Mouse (Mus musculus): ENCODE data around the gene Ndufb7.
"Not testable (repeated sequence)": the region's sequence is repeated elsewhere in the genome, so short reads cannot be mapped to it uniquely, and the experiment has no call there.

Ndufb7 gene

DNA sequence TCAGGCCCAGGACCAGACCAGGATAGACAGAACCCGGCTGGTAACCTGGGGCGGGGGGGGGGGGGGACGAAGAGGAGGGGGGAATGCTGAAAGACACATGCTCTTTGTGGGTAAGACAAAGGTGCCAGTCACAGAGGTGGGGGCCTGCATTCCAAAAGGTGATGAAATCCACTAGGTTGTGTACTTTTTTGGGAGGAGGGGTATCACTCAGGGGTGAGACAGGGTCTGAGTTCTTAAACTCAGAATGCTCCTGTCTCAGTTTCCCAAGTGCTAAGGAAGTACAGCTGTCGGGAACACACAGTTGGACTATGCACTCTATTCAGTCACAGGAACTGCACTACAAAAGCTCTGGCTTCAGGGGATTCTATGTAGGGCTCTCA is 10.0 kb downstream of the Ndufb7 start:
- peak; percentile 4 for DNase-seq

DNA sequence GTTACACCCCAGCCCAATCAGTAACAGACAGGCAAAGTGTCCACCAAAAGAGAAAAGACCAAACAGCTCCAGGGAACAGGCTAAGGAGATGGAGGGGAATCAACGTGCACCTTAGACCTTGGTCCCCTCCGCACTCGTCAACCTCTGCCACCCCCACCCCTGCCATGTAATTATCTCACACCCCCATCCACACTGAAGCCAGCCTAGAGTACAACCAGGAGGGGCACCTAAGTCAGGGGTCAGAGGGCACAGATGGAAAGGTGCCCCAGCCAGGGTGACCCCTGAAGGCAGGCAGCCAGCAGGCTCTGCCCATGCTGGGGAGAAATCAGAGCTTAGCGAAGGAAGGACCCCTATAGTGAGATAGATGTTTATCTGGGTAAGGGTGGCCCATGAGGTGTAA is 10.4 kb downstream of the Ndufb7 start:
- DNase-seq: no peak

DNA sequence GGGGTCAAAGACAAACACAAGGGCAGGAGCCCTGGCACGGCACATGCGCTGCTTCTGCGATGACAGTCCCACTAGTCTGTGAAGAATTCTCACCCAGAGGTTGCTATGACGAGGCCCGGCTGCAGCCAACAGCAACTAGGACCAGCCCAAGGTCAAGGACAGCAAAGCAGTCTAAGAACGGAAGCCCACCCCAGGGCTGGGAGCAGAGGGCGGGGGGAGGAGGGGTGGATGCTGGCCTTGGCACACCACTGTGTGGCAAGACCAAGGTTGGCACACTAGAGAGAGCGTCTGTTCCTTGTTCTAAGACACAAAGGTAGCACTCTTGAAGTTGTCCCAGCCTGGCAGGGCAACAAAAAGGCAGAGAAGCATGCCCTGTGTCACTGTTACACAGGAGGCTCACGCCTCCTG is 10.9 kb downstream of the Ndufb7 start:
- DNase-seq: peak; percentile 35

GRCm38 (mm10) chr8:83578131-83579055 is 11.9 kb downstream of the Ndufb7 start:
- DNase-seq: peak; percentile 7

- no peak for DNase-seq
These were observed 13.2 kb downstream of the Ndufb7 start for GRCm38 (mm10) chr8:83579676-83580075.

GRCm38 (mm10) chr8:83580826-83581225 is 14.4 kb downstream of the Ndufb7 start:
- peak; percentile 16 for DNase-seq

DNA sequence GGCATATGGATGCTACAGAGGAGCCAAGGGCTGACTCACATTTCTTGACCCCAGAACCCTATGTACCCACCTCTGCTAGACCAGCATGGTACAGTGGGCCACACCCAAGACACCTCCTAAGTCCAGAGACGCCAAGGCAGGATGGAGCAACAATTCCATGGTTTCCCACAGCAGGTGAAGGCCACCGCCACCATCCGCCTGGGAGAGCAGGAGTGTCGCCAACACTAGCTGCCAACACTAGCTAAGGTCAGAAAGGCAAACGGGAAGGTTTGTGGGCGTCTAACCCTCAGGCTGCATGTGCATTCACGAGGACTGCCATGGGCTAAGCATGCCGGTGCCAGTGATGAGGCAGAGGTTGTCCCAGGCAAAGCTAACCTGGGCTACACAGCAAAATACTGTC is 15.8 kb downstream of the Ndufb7 start:
- no peak for DNase-seq

DNA sequence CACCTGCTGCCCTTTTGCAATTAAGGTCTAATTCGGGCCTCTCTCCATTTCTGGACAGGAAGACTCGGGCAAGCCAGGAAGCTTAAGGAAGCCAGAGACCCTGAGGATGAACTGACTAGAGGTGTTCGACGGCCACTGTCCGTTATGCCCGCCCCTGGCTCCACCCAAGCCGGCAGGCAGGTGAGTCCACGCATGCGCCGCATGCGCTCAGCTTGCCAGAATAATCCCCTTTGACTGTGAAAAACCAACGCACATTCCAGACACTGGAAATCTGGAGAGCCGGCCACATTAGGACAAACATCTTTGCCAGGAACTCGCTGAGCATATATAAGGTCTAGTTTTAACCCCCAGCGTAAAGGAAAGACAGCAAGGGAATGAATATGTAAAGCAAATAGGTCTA is 16.8 kb downstream of the Ndufb7 start:
- DNase-seq: no peak

DNA sequence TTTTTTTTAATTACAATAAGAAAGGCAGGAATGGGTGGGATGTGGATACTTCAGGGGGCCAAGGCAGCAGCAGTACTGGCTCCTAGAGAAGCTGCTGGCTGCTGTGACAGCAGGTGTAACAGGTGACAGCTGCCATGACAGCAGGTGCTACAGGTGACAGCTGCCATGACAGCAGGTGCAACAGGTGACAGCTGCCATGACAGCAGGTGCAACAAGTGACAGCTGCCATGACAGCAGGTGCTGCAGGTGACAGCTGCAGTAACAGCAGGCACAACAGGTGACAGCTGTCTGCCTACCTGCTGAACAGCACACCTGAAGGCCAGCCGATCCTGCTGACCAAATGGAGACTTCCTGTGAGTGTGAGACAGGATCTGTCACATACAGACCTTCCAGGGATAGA is 18.3 kb downstream of the Ndufb7 start:
- no peak for DNase-seq

GRCm38 (mm10) chr8:83585333-83585732 is 18.9 kb downstream of the Ndufb7 start:
- peak; percentile 68 for DNase-seq

GRCm38 (mm10) chr8:83587644-83588043 is 21.2 kb downstream of the Ndufb7 start:
- DNase-seq: no peak

DNA sequence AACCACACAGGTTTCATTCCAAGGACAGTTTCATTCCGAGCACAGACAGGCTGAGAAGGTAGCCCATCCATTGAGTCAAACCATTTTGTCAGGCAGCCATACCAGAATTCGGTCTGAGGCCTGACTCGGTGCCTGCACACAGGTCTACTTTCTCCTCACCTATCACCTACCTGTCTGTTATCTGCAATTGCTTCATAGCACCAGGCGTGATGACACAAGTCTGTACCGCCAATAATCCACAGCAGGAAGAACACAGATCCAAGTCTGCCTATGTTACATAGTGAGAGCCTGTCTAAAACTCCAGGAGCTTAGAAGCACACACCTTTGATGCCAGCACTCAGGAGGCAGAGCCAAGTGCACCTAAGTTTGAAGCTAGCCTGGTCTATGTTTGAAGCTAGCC is 22.4 kb downstream of the Ndufb7 start:
- no peak for DNase-seq

DNA sequence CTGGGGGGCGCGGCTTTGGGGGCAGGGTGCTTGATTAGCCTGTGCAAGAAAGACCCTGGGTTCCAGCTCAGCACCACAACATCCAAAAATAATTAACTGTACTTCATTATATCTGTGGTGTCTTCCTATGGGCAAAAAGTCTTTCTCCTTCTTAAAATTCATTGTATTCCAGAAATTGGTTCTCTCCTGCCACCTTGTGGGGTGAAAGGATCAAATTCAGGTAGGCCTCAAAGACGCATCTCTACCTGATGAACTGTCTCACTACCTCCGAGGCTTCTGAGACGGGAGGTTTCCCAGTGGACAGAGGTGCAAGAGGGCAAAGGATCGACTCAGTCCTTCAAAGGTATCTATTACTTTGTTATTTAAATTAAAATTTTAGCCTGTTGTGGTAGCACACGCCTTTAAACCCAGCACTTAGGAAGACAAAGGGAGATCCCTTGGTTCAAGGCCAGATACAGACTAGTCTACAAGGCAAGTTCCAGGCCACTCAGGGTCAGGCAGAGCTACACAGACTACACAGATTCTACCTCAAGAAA is 24.1 kb downstream of the Ndufb7 start:
- no peak for DNase-seq

GRCm38 (mm10) chr8:83592682-83593081 is 26.2 kb downstream of the Ndufb7 start:
- no peak for DNase-seq

- DNase-seq: no peak
These were observed 27.1 kb downstream of the Ndufb7 start for GRCm38 (mm10) chr8:83593325-83594166.

DNA sequence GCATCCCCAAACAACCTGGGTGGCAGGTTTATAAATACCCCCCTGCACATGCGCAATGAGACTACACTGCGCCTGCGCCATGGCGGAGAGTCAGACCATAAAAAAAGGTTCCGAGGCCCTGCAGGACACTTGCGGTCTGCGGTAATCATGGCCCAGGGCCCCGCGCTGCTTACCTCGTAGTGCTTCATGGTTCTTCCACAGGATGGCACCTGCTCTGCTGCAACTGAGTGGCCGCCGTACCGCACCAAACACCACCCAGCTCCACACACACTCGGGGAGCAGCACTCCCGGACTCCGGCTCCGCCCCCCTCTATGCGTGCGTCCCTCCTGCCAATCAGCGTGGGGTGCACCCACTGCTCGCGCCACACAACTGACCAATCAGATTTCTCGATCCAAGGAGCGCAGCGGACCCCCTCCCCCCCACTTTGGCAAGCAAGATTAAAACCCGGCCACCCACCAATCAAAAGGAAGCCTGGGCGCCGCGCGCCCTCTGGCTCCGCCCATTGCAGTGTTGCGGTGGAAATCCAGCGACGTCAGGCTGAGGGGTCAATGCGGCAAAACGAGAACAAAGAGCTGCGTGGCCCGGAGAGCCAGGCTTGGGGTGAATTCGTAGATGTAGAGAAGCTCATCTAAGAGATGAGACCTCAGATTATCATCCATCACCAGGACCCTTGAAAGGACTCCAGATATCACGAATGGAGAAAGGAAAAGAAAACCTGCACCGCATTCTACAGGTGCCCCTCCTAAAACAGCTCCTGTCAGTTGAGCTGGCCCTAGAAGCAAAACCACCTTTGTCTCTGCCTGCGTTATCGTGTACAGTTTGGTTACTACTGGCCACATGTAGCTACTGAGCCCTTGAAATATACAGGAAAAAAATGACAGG is 27.9 kb downstream of the Ndufb7 start:
- DNase-seq: peak; percentile 98

DNA sequence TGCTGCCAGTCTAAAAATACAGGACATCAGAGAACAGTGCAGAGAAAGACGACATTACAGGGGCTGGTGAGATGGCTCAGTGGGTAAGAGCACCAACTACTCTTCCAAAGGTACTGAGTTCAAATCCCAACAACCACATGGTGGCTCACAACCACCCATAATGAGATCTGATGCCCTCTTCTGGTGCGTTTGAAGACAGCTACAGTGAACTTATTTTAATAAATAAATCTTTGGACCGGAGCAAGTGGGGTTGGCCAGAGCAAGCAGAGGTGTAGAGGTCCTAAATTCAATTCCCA is 28.5 kb downstream of the Ndufb7 start:
- DNase-seq: not testable (repeated sequence)

- peak; percentile 76 for DNase-seq
These were observed 29.9 kb downstream of the Ndufb7 start for GRCm38 (mm10) chr8:83596369-83596768.

DNA sequence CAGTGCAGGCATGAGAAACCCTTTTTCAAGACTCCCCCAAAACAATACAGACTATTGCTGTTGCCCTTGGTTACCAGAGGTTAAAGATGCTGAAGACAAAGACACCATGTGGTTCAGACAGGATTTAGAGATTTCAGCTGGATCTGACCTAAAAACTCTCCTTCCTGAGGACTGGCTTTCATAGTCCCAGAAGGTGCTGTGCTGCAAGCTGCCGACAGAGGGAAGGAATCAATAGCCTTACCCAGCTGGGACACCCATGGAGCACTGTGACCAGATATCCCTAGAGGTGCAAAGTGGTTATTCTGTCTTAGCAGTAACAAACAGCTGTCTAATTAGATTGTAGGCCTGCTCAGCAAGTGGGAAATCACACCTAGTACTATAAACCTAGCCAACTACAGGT is 31.7 kb downstream of the Ndufb7 start:
- no peak for DNase-seq

GRCm38 (mm10) chr8:83599814-83600213 is 33.3 kb downstream of the Ndufb7 start:
- DNase-seq: no peak

DNA sequence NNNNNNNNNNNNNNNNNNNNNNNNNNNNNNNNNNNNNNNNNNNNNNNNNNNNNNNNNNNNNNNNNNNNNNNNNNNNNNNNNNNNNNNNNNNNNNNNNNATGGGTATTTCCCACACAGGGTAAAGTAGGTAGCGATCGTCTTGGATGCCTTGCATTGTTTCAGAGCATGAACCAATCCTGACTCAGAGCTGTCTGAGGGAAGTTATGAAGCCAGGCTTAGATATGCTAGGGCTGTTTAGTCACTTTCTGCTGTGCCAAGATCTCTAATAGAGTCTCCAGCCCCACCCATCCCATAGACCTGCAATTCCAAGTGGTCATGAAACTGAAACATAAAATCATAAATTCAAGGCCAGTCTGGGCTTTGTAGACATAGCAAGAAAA is 36.2 kb downstream of the Ndufb7 start:
- no peak for DNase-seq

GRCm38 (mm10) chr8:83607661-83608397 is 41.4 kb downstream of the Ndufb7 start, which contains the start of the genes Tecr and Dnajb1:
TSS of gene Tecr (minus strand) at chr8:83607971.
TSS of gene Dnajb1 (plus strand) at chr8:83608193.
- DNase-seq: peak; percentile 100
